Comparison of ENCODE assay signal across 20 mouse cellular contexts in the genomic region with DNA sequence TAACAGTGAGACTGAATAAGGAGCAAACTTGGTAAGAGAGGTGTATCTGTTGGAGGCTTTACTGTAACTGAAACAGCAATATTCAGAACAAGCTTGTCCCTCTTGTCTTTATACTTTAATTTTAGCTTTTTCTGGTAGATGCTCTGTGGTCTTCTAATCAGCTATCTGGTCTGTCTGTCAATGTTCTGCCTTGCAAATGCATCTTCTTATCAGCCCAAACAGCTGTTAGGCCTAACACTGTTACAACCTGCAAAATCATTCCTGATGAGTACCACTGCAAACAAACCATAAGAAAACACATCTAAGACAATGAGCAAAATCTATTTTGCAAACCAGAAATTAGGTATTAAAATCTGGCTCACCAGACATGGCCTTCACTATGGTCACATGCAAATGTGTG.
DNase-seq lines count a peak whose midpoint lies in the region; ATAC-seq and TF ChIP-seq lines count a peak whose summit lies in the region.
"Had no signal": no experiment of that assay in that cellular context is flagged by ENCODE, and none has a peak within 500 bp of the region (broad histone marks: within the 10 kb centered on the region; RNA-seq: fewer than 3 reads in every experiment).

No protein-coding gene starts in this region.

- H3K9me3 ChIP-seq in G1E (replicated peaks) = no peaks in the 10 kb centered on the region
- no peaks in the 10 kb centered on the region for H3K9me3 ChIP-seq in liver, embryonic 15.5 days (replicated peaks)
- H3K9me3 ChIP-seq in hindbrain, postnatal 0 days (ENCODE audit: low read length) = no peaks in the 10 kb centered on the region
- H3K9me3 ChIP-seq in midbrain, embryonic 10.5 days (replicated peaks) = no peaks in the 10 kb centered on the region
- no peaks in the 10 kb centered on the region for H3K9me3 ChIP-seq in heart, embryonic 10.5 days
- H3K9me3 ChIP-seq: intestine, embryonic 15.5 days had no signal

- H3K4me1 ChIP-seq in G1E (ENCODE audit: insufficient read depth, low read depth, low read length) = peaks cover 71% of the 10 kb centered on the region
- peaks cover 87% of the 10 kb centered on the region for H3K4me1 ChIP-seq in liver, embryonic 15.5 days (replicated peaks)
- no peaks in the 10 kb centered on the region; the same call in 1 of the 2 replicates for H3K4me1 ChIP-seq in hindbrain, postnatal 0 days (ENCODE audit: insufficient read depth, low read length)
- peaks cover 14% of the 10 kb centered on the region for H3K4me1 ChIP-seq in midbrain, embryonic 10.5 days
- no peaks in the 10 kb centered on the region for H3K4me1 ChIP-seq in heart, embryonic 10.5 days
- H3K4me1 ChIP-seq: intestine, embryonic 15.5 days had no signal

- no peak overlapping the region for H3K4me3 ChIP-seq in layer of hippocampus, adult 2 months
- H3K4me3 ChIP-seq in G1E (ENCODE audit: low read depth, low read length) = peak overlapping the region; percentile 18; the same call in 1 of the 2 replicates
- H3K4me3 ChIP-seq in liver, embryonic 15.5 days (replicated peaks) = no peak overlapping the region
- H3K4me3 ChIP-seq in hindbrain, postnatal 0 days (ENCODE audit: low read length) = no peak overlapping the region
- no peak overlapping the region for H3K4me3 ChIP-seq in midbrain, embryonic 10.5 days
- H3K4me3 ChIP-seq in heart, embryonic 10.5 days = no peak overlapping the region
- H3K4me3 ChIP-seq: intestine, embryonic 15.5 days had no signal

- no peak for TF ChIP-seq CTCF in layer of hippocampus, adult 2 months (conservative IDR thresholded peaks at IDR 0.05)
- TF ChIP-seq CTCF in G1E (IDR thresholded peaks at IDR 0.05; ENCODE audit: low read depth, low read length) = no peak
- no peak for TF ChIP-seq CTCF in hindbrain, postnatal 0 days (IDR thresholded peaks at IDR 0.05; ENCODE audit: low read depth)

- peaks cover 58% of the 10 kb centered on the region for H3K36me3 ChIP-seq in G1E (replicated peaks)
- H3K36me3 ChIP-seq in liver, embryonic 15.5 days (replicated peaks) = peaks cover 13% of the 10 kb centered on the region
- no peaks in the 10 kb centered on the region for H3K36me3 ChIP-seq in hindbrain, postnatal 0 days (ENCODE audit: insufficient read depth, low read length)
- no peaks in the 10 kb centered on the region for H3K36me3 ChIP-seq in midbrain, embryonic 10.5 days
- peaks cover 11% of the 10 kb centered on the region; the same call in 1 of the 2 replicates for H3K36me3 ChIP-seq in heart, embryonic 10.5 days
- H3K36me3 ChIP-seq: intestine, embryonic 15.5 days had no signal

- H3K27me3 ChIP-seq in G1E (ENCODE audit: insufficient read depth, low read length) = no peaks in the 10 kb centered on the region
- H3K27me3 ChIP-seq in liver, embryonic 15.5 days = no peaks in the 10 kb centered on the region
- H3K27me3 ChIP-seq in hindbrain, postnatal 0 days (ENCODE audit: insufficient read depth, low read length) = no peaks in the 10 kb centered on the region
- no peaks in the 10 kb centered on the region for H3K27me3 ChIP-seq in midbrain, embryonic 10.5 days (ENCODE audit: low read depth, poor library complexity, severe bottlenecking)
- H3K27me3 ChIP-seq in heart, embryonic 10.5 days (ENCODE audit: insufficient read depth, poor library complexity, severe bottlenecking) = no peaks in the 10 kb centered on the region
- H3K27me3 ChIP-seq: CH12.LX; intestine, embryonic 15.5 days had no signal

- peak overlapping the region; percentile 30 for H3K9ac ChIP-seq in liver, embryonic 15.5 days
- H3K9ac ChIP-seq in hindbrain, postnatal 0 days (replicated peaks; ENCODE audit: low read length) = no peak overlapping the region
- H3K9ac ChIP-seq: hindbrain, embryonic 14.5 days; intestine, embryonic 15.5 days; lung, embryonic 14.5 days had no signal

- H3K4me2 ChIP-seq in liver, embryonic 15.5 days = peak overlapping the region; percentile 50
- H3K4me2 ChIP-seq in hindbrain, postnatal 0 days (ENCODE audit: low read depth, low read length) = no peak overlapping the region
- H3K4me2 ChIP-seq: hindbrain, embryonic 14.5 days; intestine, embryonic 15.5 days; lung, embryonic 14.5 days had no signal

- peak overlapping the region; percentile 94 for H3K27ac ChIP-seq in layer of hippocampus, adult 2 months
- H3K27ac ChIP-seq in liver, embryonic 15.5 days (replicated peaks) = peak overlapping the region; percentile 94
- H3K27ac ChIP-seq in hindbrain, postnatal 0 days = no peak overlapping the region
- no peak overlapping the region for H3K27ac ChIP-seq in midbrain, embryonic 10.5 days (replicated peaks)
- no peak overlapping the region for H3K27ac ChIP-seq in heart, embryonic 10.5 days
- H3K27ac ChIP-seq: hindbrain, embryonic 14.5 days; intestine, embryonic 15.5 days had no signal

- no peak for DNase-seq in layer of hippocampus, adult 2 months (ENCODE audit: low spot score in 2 of 2)
- no peak for DNase-seq in layer of hippocampus, postnatal 36 days
- peak; percentile 21 for DNase-seq in G1E (ENCODE audit: low spot score)
- DNase-seq in hindbrain, postnatal 0 days (ENCODE audit: low spot score) = no peak
- DNase-seq in midbrain, embryonic 10.5 days (ENCODE audit: low spot score) = no peak
- no peak for DNase-seq in heart, embryonic 10.5 days (ENCODE audit: low spot score)
- DNase-seq: cerebellum, adult 11-12 months; cerebellum, postnatal 36 days; gastrocnemius, postnatal 14 days; heart, adult 18-20 months; kidney, postnatal 25 days; lung, embryonic 14.5 days; lung, postnatal 4 days; midbrain, embryonic 14.5 days had no signal

- peak; percentile 88 for ATAC-seq in G1E (ENCODE audit: extremely low read depth, insufficient number of reproducible peaks, low FRiP score, poor library complexity, severe bottlenecking)
- peak; percentile 66 for ATAC-seq in common myeloid progenitor, adult 5-6 weeks (replicated peaks; ENCODE audit: low read depth, poor library complexity, severe bottlenecking)
- ATAC-seq in liver, embryonic 15.5 days (ENCODE audit: insufficient read depth) = peak; percentile 87
- no peak for ATAC-seq in hindbrain, postnatal 0 days
- ATAC-seq: forebrain, embryonic 14.5 days; intestine, embryonic 15.5 days had no signal

Comparison
In these comparisons a context has a peak if more than half of its experiments do, and no peak if none do; other contexts are left out.
1. H3K27ac ChIP-seq: peak in layer of hippocampus, adult 2 months (single experiment) and liver, embryonic 15.5 days (single experiment); none in hindbrain, postnatal 0 days (single experiment), midbrain, embryonic 10.5 days (single experiment) and heart, embryonic 10.5 days (single experiment).